Mouse (Mus musculus) spleen, postnatal 4 days (tissue): Measurements from ENCODE around the gene Podnl1.

Source experiments
- DNase-seq, 2 experiments: peaks; one replicate each; pipeline ENCODE4 v3.0.0; 2022; ENCODE audit warnings: low spot score in 2 of 2

The Podnl1 gene

DNA sequence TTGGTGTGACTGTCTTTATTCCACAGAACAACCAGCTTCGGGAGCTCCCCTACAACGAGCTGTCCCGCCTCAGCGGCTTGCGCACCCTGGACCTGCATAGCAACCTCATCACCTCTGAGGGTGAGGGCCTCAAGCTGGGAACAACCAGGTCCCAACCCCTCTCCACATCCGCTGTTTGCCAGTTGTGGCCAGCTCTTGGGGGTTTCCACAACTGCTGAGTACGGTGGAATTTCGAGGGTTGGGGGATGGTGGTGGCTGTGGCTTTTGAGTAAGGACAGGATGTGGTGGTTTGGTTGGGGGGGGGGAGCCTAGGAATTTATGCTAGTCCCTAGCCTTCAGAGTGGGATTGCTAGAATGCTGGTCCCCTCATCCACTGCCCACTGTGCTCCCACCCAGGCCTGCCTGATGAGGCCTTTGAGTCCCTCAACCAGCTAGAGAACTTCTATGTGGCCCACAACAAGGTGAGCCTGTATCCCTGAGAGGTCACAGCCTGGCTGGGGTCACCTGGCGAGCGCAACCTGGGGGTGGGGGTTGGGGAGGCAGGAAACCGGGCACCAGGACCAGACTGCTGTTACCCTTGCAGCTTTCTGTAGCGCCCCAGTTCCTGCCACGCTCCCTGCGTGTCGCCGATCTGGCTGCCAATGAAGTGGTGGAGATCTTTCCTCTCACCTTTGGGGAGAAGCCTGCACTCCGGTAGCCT, 1.6 kb downstream of the Podnl1 start:
- DNase-seq, result peak; percentile 17 to 65

DNA sequence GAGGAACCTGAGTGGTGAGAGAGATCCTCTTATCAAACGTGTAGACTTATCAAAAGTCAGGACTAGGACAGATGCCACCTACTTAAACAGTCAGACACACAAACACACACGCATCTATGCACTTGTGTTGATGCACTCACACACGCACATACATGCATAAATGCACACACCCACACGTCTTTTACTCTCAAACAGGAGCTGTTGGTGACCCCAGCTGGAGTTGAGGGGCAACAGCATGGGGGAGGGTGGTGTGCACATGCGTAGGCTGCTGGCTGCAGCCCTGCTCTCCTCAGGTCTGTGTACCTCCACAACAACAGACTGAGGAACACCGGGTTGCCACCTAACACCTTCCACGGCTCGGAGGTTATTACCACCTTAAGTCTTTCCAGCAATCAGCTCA, 2.5 kb downstream of the Podnl1 start:
- DNase-seq, result peak in 1 of 2 experiments; percentile 16

DNA sequence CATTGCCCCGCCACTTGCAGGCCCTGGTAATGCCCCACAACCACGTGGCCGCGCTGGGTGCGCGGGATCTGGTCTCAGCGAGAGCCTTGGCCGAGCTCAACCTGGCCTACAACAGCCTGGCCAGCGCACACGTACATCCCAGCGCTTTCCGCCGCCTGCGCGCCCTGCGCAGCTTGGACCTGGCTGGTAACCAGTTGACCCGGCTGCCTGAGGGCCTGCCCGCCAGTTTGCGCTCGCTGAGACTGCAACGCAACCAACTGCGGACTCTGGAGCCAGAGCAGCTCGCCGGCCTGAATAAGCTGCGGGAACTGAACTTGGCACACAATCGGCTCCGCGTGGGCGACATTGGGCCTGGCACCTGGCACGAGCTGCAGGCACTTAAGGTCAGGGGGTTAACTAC, 5.0 kb downstream of the Podnl1 start:
- peak in 1 of 2 experiments; percentile 12 for DNase-seq

DNA sequence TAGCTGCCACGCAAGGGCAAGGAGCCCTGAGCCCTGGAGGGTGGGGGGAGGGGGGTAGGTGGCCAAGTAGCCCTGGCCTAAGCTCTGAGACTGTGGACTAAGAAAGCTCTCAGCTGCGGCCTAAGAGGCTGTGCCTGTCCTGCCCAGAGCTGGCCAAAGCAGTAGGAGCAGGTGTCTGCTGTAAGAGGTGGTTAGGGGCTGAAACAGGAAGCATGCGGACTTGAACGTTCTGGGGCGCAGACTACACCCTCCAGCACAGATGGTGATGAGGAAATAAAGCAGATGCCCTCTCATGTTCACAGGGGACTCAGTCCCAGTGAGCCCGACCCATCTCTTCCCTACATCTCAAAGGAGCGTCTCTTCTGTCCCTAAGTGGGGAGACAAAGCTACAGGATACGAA, 6.4 kb downstream of the Podnl1 start:
- DNase-seq, result peak in 1 of 2 experiments; percentile 11

DNA sequence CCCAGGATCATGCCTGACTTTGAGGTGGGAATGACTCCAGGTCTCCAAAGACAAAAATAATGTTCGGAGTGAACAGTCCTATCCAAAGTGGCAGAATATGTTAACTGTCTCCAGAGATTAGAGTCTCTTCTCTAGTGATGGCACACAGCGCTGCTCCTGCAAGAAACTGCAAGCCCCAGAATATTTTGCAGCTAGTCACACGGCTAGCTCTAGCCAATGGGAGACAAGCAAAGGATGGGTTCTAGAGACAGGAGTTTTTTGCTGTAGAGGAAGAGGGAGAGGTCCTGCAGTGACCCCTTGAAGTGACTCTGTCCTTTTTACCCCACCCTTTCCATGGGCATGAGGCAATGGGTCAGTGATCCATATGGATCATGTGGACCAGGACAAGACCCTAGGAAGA, 12.1 kb downstream of the Podnl1 start:
- no peak for DNase-seq

DNA sequence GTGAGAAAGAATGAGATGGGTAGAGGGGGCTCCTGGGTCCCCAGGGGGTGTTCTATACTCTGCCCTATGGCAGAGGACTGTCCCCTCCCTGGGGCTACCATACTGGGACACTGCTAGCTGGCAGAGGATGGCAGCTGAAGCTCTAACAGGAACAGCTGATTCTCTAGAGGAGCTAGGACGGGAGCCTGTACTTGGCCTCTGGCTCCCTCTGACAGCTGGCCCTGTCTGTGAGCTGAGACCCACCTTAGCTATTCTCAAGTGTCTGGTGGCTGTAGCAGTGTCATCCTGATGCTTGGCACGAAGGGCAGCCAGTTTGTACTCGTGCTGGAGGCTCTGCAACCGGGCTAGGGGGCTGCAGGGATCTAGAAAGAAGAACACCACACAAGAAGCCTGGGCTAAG, 15.0 kb downstream of the Podnl1 start:
- no peak for DNase-seq

DNA sequence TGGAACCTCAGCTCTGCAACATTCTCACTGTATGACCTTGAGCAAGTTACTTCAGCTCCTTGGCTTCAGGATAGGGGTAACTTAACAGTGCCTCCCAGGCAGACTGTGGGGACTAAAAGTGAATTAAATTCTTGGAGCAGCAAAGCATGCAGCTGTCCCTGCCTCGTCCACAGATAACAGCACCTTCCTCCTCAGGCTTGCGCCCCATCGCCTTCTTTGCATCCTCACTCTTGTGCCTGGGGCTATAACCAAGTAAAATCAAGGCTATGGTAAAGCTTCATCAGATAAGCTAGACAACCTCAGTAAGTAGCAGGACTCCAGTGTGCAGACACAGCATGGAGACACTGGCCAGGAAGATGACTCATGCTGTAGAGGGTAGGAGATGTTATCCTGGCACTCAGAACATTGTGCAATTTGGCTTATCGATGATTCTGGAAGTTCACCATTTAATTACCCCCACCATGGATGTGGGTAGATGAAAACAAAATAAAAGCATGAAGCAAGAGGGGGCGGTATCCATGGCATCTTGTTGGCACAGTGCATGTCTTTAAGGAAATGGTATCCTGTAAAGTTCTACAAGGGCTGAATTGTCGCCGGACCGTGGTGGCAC, 19.0 kb downstream of the Podnl1 start:
- DNase-seq, result no peak

DNA sequence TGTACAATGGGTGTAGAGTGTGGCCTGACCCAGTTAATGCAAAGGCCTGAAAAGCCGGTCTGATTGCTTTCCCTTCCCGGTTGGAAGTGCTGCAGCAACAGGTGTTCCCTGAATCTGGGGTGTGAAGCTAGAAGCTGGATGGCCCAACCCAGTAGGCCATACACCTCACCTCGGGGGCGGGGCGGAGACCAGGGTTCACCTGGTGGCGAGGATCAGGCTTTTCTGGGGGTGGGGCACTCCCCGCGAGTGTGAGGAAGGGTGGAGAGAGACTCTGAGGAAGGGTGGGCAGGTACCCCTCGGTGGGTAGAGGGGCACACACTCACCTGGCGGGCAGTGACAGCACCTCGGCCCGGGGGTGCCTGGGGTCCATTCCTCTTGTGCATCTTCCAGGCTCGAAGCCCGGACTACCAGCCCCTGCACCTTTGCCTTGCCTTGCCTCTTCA, 21.6 kb downstream of the Podnl1 start:
- peak in 1 of 2 experiments; percentile 33 for DNase-seq

DNA sequence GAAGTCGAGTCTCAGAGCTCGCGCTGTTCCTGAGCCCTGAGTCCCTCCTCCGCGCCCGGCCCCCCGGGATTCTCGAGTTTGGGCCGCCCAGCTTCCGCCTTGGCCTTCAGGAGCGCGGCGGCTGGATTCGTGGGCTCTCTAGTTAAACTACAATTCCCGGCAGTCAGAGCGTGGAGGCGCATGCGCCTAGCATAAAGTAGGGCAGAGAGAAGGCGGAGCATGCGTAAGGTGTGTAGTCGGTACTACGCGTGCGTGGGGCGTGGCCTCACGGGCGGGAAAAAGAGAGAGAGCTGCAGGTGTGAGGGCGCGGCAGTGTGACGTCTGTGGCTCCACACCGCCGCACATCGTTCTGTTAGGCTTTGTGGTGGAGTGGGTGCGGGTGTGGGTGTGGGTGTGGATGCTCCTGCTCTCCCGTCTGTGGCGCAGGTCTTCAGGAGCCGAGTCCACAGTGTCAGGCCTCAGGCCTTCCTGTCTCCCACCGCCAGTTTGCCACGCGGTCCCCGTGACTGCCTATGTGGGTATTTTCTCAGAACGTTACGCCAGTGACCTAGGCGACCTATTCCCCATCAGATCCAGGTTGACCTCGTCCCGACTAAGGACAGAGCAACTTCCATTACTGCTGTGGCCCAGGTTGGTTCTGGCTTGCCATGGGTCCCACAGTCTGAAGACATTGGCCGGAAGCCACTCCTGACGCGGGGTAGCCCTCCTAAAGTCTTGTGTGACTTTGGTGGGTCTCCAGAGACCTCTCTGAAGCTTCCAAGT, 22.2 kb downstream of the Podnl1 start, which contains the start of the genes Cc2d1a and 4930432K21Rik:
TSS of gene Cc2d1a (minus strand) at position 168 of the 762 bp plus-strand sequence.
TSS of gene 4930432K21Rik (plus strand) at position 257 of the 762 bp plus-strand sequence.
- peak; percentile 88 to 93 for DNase-seq

DNA sequence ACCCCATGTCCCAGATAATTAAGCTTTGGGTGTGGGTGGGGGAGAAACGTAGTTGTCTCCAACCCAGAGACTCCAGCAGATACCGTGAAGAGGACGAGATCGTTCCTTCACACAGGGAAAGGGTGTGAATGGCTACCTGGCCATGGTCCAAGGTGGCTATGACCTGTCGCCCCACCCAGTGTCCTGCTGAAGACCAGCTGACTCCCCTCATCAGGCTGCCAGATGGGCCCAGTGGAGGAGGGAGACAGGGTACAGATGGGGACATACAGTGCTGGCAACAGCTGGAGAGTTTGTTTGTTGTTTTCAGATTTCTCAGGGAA, 22.7 kb downstream of the Podnl1 start:
- no peak for DNase-seq

DNA sequence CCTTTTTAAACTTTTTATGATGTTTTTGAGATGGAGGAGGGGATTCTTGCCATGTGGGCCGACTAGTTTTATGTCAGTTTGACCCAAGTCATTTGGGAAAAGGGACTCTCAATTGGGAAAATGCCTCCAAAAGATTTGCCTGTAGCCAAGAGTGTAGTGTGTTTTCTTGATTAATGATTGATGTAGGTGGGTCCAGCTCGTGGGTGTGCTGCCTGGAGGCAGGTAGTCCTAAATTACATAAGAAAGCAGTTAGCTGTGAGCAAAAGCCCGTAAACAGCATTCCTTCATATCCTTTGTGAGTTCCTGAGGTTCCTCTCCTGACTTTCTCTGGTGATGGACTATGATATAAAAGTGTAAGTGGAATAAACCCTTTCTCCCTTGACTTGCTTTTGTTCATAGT, 23.4 kb downstream of the Podnl1 start:
- no peak for DNase-seq

DNA sequence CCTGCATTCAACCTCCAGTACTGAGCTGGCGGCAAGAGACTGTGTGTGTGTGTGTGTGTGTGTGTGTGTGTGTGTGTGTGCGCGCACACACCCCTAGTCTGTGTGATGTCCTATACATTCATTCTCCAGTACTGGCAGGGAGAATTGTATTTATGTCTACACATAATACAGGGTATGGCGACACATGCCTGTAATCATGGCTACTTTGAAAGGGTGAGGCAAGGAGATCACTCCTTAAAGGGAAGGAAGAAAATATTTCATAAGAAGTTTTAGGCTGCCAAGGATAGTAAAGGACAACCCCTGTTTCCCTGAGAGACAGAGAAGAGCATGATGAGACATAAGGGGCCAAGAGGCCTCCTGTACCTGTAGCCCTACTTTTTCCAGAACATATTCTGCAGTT, 31.8 kb downstream of the Podnl1 start:
- no peak for DNase-seq

DNA sequence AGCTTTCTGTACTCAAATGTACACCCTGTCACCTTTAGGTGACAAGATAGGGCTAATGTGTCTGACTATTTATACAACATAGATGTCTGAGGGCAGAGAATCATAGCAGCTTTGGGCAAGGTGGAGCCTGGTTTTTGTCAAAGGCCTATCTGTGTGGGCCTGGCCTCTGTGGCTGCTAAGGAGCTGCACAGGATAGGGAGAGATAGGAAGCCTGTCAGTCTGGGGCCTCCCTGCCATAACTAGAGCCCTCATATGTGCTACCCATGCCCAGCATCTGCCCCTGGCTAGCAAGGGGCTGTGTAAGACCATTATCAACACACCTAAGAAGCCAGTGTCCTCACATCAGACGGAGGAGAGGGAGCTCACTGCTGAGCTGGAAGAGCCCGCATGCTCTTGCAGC, 41.9 kb downstream of the Podnl1 start:
- DNase-seq, result no peak

DNA sequence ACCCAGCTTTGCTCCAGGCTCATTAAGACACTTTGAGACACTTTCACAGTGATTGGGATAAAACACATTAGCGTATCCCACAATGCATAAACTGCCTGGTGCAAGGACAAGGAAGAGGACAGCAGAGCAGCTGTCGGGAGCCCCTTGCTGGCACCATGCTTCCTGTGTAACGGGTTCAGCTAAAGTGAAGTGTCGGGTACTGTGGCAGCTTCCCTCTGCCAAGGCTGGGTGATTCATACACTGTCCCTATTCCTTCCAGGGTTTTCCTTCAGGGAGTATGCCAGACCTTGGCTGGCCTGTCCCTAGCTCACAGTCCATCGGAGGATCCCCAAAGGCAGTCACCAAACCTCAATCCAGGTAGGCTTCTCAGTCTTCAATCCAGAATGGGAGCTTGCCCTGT, 44.3 kb downstream of the Podnl1 start:
- no peak for DNase-seq

DNA sequence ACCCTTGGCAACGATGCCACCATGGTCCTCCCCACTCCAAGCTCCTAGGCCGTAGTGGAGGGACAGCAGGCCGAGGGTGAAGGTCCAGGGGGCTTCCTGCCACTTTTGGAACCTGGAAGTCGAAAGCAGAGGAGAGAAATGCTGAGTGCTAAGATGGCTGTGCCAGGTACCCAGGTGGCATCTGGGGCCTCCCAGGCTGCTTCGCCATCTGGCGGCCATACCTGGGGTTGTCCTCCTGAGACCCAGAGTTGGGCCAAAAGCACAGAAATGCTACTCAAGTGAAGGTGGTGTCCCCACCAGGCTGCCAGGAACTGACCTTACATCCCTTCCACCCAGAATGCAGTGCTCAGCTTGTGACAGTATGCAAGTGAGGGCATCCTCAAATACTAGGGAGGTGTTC, 48.1 kb downstream of the Podnl1 start:
- no peak for DNase-seq

DNA sequence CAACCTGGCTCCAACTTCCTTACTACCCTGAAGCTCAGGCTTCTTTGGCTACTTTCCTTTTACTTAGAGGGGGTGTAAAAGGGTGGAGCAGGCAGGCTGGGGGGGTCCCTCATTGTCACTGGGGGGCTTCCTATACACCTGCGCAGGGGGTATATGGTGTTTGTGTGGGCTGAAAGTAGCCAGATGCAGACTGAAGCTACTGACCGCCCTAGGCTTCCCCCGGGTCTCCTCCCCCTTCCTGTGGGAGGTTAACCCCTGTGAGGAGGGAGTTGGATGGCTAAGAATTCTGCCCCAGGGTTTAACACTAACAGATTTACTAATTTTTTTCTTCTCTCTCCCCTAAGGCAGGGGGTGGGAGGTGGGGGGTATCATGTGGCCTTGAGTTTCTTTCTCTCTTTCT, 50.8 kb downstream of the Podnl1 start:
- no peak for DNase-seq

DNA sequence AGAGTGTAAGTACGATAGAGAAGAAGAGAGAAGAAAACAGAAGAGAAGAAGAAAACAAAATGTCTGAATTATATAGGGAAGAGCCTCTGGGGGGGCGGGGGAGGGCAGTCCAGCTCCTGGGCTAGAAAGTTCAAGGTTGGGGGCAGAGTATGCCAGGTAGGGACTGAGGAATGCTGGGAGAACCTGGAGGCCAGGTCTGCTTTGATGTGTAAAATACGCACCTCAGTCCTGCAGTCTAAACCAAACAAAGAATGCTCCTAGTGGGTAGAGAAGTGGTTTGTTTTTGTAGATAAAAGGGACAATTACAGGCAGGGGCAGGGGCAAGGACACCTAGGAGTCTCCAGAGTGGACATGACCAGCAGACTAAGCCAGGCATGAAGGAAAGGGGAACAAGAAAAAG, 51.6 kb downstream of the Podnl1 start:
- DNase-seq, result no peak

DNA sequence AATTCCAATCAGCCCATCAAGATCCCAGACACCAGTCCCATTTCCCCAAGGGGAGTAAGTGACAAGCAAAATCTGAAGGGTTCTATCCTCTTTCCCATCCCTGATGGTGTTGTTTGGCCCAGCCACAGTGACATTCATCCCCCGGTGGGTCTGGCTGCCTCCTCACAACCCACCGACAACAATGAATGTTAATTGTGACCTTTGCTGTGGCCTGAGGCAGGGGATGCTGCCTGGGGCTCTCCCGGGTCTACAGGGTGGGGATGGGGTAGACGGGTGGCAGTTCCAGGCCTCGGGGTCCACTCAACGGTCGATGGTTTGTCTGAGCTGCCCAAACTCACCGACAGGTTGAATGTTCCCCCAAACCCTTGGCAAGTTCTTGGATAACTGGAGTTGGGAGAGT, 52.8 kb downstream of the Podnl1 start:
- DNase-seq, result no peak

DNA sequence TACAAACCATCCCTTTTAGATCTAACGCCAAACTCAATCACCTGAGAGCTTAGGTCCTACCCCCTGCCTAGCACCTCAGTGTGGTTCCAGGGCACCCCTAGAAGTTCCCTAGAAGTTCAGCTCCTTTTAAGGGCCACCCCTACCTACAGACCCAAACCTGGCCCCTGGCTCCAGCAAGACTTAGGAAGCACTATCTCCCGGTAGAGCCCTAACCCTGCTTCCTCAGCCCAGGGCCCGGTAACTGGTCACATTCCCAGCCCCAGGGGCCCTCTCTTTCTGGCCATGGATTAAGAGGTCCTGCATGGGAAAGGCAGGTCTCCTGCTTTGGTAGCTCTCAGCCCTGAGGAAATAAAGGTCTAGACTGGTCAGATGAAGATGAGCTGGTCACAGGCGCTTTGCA, 54.2 kb downstream of the Podnl1 start:
- no peak for DNase-seq

DNA sequence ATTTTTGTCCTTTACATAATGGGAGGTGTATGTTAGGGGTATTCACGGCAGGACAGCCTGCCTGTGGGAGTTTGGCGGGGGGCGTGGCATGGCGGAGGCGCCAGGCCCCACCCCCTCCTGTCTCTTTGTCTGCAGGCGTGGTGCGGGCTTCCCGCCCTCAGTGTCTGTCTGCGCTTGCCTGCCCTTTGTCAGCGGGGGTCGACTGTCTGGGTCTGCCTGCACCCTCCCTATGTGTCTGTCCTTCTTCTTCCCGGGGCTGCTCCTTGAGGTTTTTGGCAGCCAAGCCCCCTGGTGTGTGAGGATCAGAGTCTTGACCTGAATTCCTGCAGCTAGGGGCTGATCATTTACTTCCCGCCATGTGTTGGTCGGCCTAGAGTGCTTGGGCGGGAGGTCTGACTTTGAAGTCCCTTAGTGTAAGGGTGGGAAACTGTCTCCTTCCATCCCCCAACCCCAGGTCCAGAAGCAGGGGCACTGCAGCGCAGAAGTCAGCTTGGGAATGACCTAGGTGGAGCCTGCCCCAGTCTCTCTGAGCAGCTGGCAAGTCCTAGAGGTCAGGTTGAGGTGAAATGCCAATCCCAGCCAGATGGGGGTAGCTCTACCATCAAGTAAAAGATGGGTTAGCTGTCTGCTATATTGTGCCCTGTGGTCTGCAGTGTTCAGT, 54.9 kb downstream of the Podnl1 start:
- DNase-seq, result peak in 1 of 2 experiments; percentile 18
